Mouse (Mus musculus): ENCODE measurements around the gene Cnbp. TPM values are rescaled to one million over a fixed set of nuclear protein-coding genes. Genes with fewer than 3 reads are reported as not detected.

Gene Cnbp
- polyA plus RNA-seq, 1 experiment from 2014 or later: 1,063 TPM

GRCm38 (mm10) chr6:87812656-87813055, 38.2 kb downstream of the Cnbp start:
- DNase-seq (ENCODE audit: low spot score) (no peak), ATAC-seq (ENCODE audit: low read depth) (no peak)
- Histone ChIP-seq H3K4me1 (ENCODE audit: control insufficient read depth, insufficient read depth, low read length) (peaks cover 15% of the 10 kb centered on the region), H3K9me3 (ENCODE audit: control insufficient read depth, low read length) (no peaks in the 10 kb centered on the region), H3K9ac (ENCODE audit: low read depth, low read length) (peak overlapping the region; percentile 79; the same call in 1 of the 2 replicates), H3K27me3 (replicated peaks; ENCODE audit: control insufficient read depth, insufficient read depth, low read length) (no peaks in the 10 kb centered on the region), H3K4me2 (ENCODE audit: low read depth, low read length) (peak overlapping the region; percentile 91), H3K27ac (replicated peaks; ENCODE audit: low read depth, low read length) (peak overlapping the region; percentile 48; the same call in 1 of the 2 replicates), H3K4me3 (ENCODE audit: low read depth, low read length) (peak overlapping the region; percentile 75; the same call in 1 of the 2 replicates), H3K36me3 (ENCODE audit: control insufficient read depth, insufficient read depth, low read length) (peaks cover 28% of the 10 kb centered on the region)
- WGBS: 59% methylated on average over 1 of the region's 1 CpGs

GRCm38 (mm10) chr6:87811675-87812338, 39.1 kb downstream of the Cnbp start, which contains the start of gene Rab43:
Gene Rab43 (minus strand): TSS chr6:87812164.
- Histone ChIP-seq H3K27me3 (replicated peaks; ENCODE audit: control insufficient read depth, insufficient read depth, low read length) (no peaks in the 10 kb centered on the region), H3K9me3 (ENCODE audit: control insufficient read depth, low read length) (no peaks in the 10 kb centered on the region), H3K27ac (replicated peaks; ENCODE audit: low read depth, low read length) (peak within 1 kb of the TSS; percentile 71), H3K9ac (ENCODE audit: low read depth, low read length) (peak within 1 kb of the TSS; percentile 79), H3K4me2 (ENCODE audit: low read depth, low read length) (peak within 1 kb of the TSS; percentile 91), H3K4me1 (ENCODE audit: control insufficient read depth, insufficient read depth, low read length) (peaks cover 15% of the 10 kb centered on the region), H3K36me3 (ENCODE audit: control insufficient read depth, insufficient read depth, low read length) (peaks cover 20% of the 10 kb centered on the region), H3K4me3 (ENCODE audit: low read depth, low read length) (peak within 1 kb of the TSS; percentile 75)
- peak; percentile 94 for DNase-seq (ENCODE audit: low spot score)
- peak; percentile 98 for ATAC-seq (ENCODE audit: low read depth)
- WGBS: under 1% methylated on average over 22 of the region's 56 CpGs

GRCm38 (mm10) chr6:87810713-87811669, 39.9 kb downstream of the Cnbp start:
- H3K9me3 ChIP-seq (ENCODE audit: control insufficient read depth, low read length): no peaks in the 10 kb centered on the region
- peak overlapping the region; percentile 79 for H3K9ac ChIP-seq (ENCODE audit: low read depth, low read length)
- peaks cover 15% of the 10 kb centered on the region for H3K4me1 ChIP-seq (ENCODE audit: control insufficient read depth, insufficient read depth, low read length)
- H3K4me2 ChIP-seq (ENCODE audit: low read depth, low read length): peak overlapping the region; percentile 91
- no peaks in the 10 kb centered on the region for H3K27me3 ChIP-seq (replicated peaks; ENCODE audit: control insufficient read depth, insufficient read depth, low read length)
- WGBS: 1% methylated on average over 44 of the region's 77 CpGs
- DNase-seq (ENCODE audit: low spot score) (peak; percentile 40), ATAC-seq (ENCODE audit: low read depth) (peak; percentile 48)
- H3K4me3 ChIP-seq (ENCODE audit: low read depth, low read length): peak overlapping the region; percentile 75
- peaks cover 14% of the 10 kb centered on the region; the same call in 1 of the 2 replicates for H3K36me3 ChIP-seq (ENCODE audit: control insufficient read depth, insufficient read depth, low read length)
- H3K27ac ChIP-seq (replicated peaks; ENCODE audit: low read depth, low read length): peak overlapping the region; percentile 71

- H3K4me2 ChIP-seq (ENCODE audit: low read depth, low read length): peak overlapping the region; percentile 91
- ATAC-seq (ENCODE audit: low read depth) (no peak), DNase-seq (ENCODE audit: low spot score) (no peak)
- H3K27me3 ChIP-seq (replicated peaks; ENCODE audit: control insufficient read depth, insufficient read depth, low read length): no peaks in the 10 kb centered on the region
- H3K36me3 ChIP-seq (ENCODE audit: control insufficient read depth, insufficient read depth, low read length): peaks cover 14% of the 10 kb centered on the region; the same call in 1 of the 2 replicates
- peak overlapping the region; percentile 79 for H3K9ac ChIP-seq (ENCODE audit: low read depth, low read length)
- H3K9me3 ChIP-seq (ENCODE audit: control insufficient read depth, low read length): no peaks in the 10 kb centered on the region
- peak overlapping the region; percentile 75 for H3K4me3 ChIP-seq (ENCODE audit: low read depth, low read length)
- H3K4me1 ChIP-seq (ENCODE audit: control insufficient read depth, insufficient read depth, low read length): peaks cover 15% of the 10 kb centered on the region
- WGBS: 42% methylated on average over 6 of the region's 6 CpGs
- no peak overlapping the region for H3K27ac ChIP-seq (replicated peaks; ENCODE audit: low read depth, low read length)
Observed at GRCm38 (mm10) chr6:87810311-87810710, 40.6 kb downstream of the Cnbp start.

- ATAC-seq (ENCODE audit: low read depth) (no peak), DNase-seq (ENCODE audit: low spot score) (no peak)
- 78% methylated on average over 6 of the region's 6 CpGs for WGBS
- Histone ChIP-seq H3K27ac (replicated peaks; ENCODE audit: low read depth, low read length) (no peak overlapping the region), H3K36me3 (ENCODE audit: control insufficient read depth, insufficient read depth, low read length) (peaks cover 11% of the 10 kb centered on the region), H3K4me1 (ENCODE audit: control insufficient read depth, insufficient read depth, low read length) (peaks cover 15% of the 10 kb centered on the region), H3K4me2 (ENCODE audit: low read depth, low read length) (peak overlapping the region; percentile 91; the same call in 1 of the 2 replicates), H3K9me3 (ENCODE audit: control insufficient read depth, low read length) (no peaks in the 10 kb centered on the region), H3K27me3 (replicated peaks; ENCODE audit: control insufficient read depth, insufficient read depth, low read length) (no peaks in the 10 kb centered on the region), H3K9ac (ENCODE audit: low read depth, low read length) (no peak overlapping the region), H3K4me3 (ENCODE audit: low read depth, low read length) (peak overlapping the region; percentile 75; the same call in 1 of the 2 replicates)
Observed at GRCm38 (mm10) chr6:87809651-87810161, 41.2 kb downstream of the Cnbp start.

GRCm38 (mm10) chr6:87809144-87809543, 41.8 kb downstream of the Cnbp start:
- no peaks in the 10 kb centered on the region for H3K27me3 ChIP-seq (replicated peaks; ENCODE audit: control insufficient read depth, insufficient read depth, low read length)
- ATAC-seq (ENCODE audit: low read depth) (no peak), DNase-seq (ENCODE audit: low spot score) (no peak)
- H3K4me1 ChIP-seq (ENCODE audit: control insufficient read depth, insufficient read depth, low read length): peaks cover 15% of the 10 kb centered on the region
- H3K9ac ChIP-seq (ENCODE audit: low read depth, low read length): no peak overlapping the region
- H3K36me3 ChIP-seq (ENCODE audit: control insufficient read depth, insufficient read depth, low read length): peaks cover 11% of the 10 kb centered on the region
- H3K9me3 ChIP-seq (ENCODE audit: control insufficient read depth, low read length): no peaks in the 10 kb centered on the region
- no peak overlapping the region for H3K4me3 ChIP-seq (ENCODE audit: low read depth, low read length)
- 88% methylated on average over 2 of the region's 2 CpGs for WGBS
- H3K4me2 ChIP-seq (ENCODE audit: low read depth, low read length): 0 out of 2 replicates have a peak overlapping the region, but pooled peaks have one; percentile 91
- H3K27ac ChIP-seq (replicated peaks; ENCODE audit: low read depth, low read length): no peak overlapping the region

GRCm38 (mm10) chr6:87808521-87808920, 42.4 kb downstream of the Cnbp start:
- Histone ChIP-seq H3K36me3 (ENCODE audit: control insufficient read depth, insufficient read depth, low read length) (peaks cover 6% of the 10 kb centered on the region), H3K27ac (replicated peaks; ENCODE audit: low read depth, low read length) (no peak overlapping the region), H3K27me3 (replicated peaks; ENCODE audit: control insufficient read depth, insufficient read depth, low read length) (no peaks in the 10 kb centered on the region), H3K9me3 (ENCODE audit: control insufficient read depth, low read length) (no peaks in the 10 kb centered on the region), H3K4me3 (ENCODE audit: low read depth, low read length) (no peak overlapping the region), H3K9ac (ENCODE audit: low read depth, low read length) (no peak overlapping the region), H3K4me2 (ENCODE audit: low read depth, low read length) (no peak overlapping the region), H3K4me1 (ENCODE audit: control insufficient read depth, insufficient read depth, low read length) (peaks cover 15% of the 10 kb centered on the region)
- DNase-seq (ENCODE audit: low spot score) (no peak), ATAC-seq (ENCODE audit: low read depth) (no peak)
- 72% methylated on average over 3 of the region's 3 CpGs for WGBS

- 81% methylated on average over 4 of the region's 4 CpGs for WGBS
- DNase-seq (ENCODE audit: low spot score): no peak
- no peak overlapping the region for H3K4me3 ChIP-seq (ENCODE audit: low read depth, low read length)
- no peak for ATAC-seq (ENCODE audit: low read depth)
- H3K36me3 ChIP-seq (ENCODE audit: control insufficient read depth, insufficient read depth, low read length): peaks cover 3% of the 10 kb centered on the region
- H3K9me3 ChIP-seq (ENCODE audit: control insufficient read depth, low read length): no peaks in the 10 kb centered on the region
- H3K9ac ChIP-seq (ENCODE audit: low read depth, low read length): no peak overlapping the region
- no peak overlapping the region for H3K4me2 ChIP-seq (ENCODE audit: low read depth, low read length)
- H3K27ac ChIP-seq (replicated peaks; ENCODE audit: low read depth, low read length): no peak overlapping the region
- no peaks in the 10 kb centered on the region for H3K27me3 ChIP-seq (replicated peaks; ENCODE audit: control insufficient read depth, insufficient read depth, low read length)
- H3K4me1 ChIP-seq (ENCODE audit: control insufficient read depth, insufficient read depth, low read length): peaks cover 15% of the 10 kb centered on the region
Observed at GRCm38 (mm10) chr6:87807735-87808440, 43.0 kb downstream of the Cnbp start.
